Mouse (Mus musculus) cerebellum, adult 9-10 months (tissue): ENCODE results near the gene Gm14288.
"Not testable (repeated sequence)": the region's sequence is repeated elsewhere in the genome, so short reads cannot be mapped to it uniquely, and the experiment has no call there.

Experiments
- DNase-seq: peaks from one replicate; pipeline ENCODE4 v3.0.0; 2022

Gm14288 gene

DNA sequence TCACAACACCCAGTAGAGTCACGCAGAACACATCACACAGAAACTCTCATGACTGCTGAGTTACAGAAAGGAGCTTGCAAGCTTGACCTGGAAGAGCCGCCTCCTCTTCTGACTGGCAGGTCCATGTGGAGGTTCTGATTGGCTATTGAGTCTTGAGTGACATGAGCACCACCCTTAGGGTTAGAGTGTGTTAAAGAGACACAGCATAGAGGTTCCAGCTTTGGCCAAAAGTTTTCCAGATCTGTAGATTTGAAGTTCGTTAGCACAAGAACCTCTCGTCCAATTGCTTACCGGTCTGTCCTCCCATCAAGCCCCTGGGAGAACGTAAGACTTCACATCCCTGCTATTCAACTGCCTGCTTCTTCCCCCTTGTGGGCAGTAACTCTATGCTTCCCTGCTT is at the start of gene Gm14288:
Gene Gm14288, minus strand, starts transcription at position 101 of the 400 bp plus-strand sequence.
- not testable (repeated sequence) for DNase-seq

DNA sequence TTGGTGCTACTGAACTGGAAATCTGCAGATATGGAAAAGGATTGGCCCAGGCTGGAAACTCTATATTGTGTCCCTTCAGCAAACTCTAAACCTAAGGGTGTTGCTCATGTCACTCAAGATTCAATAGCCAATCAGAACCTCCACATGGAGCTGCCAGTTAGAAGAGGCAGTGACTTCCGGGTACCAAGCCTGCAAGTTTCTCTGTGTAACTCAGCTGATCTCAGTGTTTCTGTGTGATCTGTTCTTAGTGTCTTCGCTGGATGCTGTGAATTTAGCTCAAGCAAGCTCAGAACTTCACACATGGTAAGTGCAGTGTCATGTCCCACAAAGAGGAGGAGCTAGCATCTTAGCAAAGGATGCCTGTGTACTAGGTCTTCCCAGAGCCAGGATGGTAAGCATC is 59.7 kb downstream of the Gm14288 start, which contains the start of gene Gm2007:
Gene Gm2007, plus strand, starts transcription at position 301 of the 400 bp plus-strand sequence.
- not testable (repeated sequence) for DNase-seq
